Mouse (Mus musculus) lung, adult 2 months (tissue): ENCODE measurements around the gene Npc1l1.

Experiments used
- CTCF ChIP-seq: fragments of 200-500 bp; IDR thresholded peaks from 2 replicates; pipeline ENCODE4 v1.5.1; 2011; ENCODE audit warnings: mild to moderate bottlenecking, low read length, control low read depth; ENCODE audit not compliant: insufficient read depth
- POLR2A ChIP-seq: fragments of 200-500 bp; IDR thresholded peaks from 2 replicates; pipeline ENCODE4 v1.6.1; 2011; ENCODE audit warnings: low read depth, mild to moderate bottlenecking, control low read depth, low read length, borderline replicate concordance; ENCODE audit errors: extremely low read depth

- TF ChIP-seq CTCF (no peak), POLR2A (peak; percentile 90; the same call in 1 of the 2 replicates)
Measured at GRCm38 (mm10) chr11:6267320-6268254, 37.6 kb upstream of the Npc1l1 start, which contains the start of gene Ddx56.
